Mouse (Mus musculus) inflammation-experienced regulatory T-cells, adult 6 months (primary cell): ENCODE data around the gene Arvcf. TPM values are rescaled to one million over a fixed set of nuclear protein-coding genes. Genes with fewer than 3 reads are reported as not detected.

Source experiments
- ATAC-seq: one replicate; pipeline ENCODE4 v1.8.0; 2017
- polyA plus RNA-seq, 3 experiments: library from polyadenylated mRNA; unstranded; fragments of 100-300 nt; shearing (Covaris generic); gene quantifications; one replicate each; pipeline ENCODE4 v1.2.1; 2017

Arvcf gene
- polyA plus RNA-seq, 3 experiments from 2014 or later: 0.52 to 1.0 (median 0.66) TPM

- no peak for ATAC-seq
Observed at GRCm38 (mm10) chr16:18356961-18357360, 9.0 kb downstream of the Arvcf start.

DNA sequence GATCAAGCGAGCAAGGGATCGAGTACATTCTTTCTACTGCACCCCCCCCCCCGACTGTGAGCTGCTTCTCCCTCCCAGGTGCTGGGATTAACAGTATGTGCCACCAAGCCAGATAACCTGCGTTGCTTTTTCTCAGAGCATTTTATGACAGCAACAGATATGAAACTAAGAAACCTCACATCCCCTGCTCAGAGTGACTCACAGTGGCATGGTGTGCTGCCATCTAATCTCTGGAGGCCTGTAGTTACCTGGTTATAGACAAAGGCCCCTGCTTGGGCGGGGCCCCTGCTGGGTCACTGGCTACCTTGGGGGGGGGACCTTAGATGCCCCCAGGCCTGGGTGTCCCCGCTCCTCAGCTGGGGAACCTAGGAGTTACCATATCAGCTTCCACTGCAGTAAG is 10.0 kb downstream of the Arvcf start:
- ATAC-seq: no peak

DNA sequence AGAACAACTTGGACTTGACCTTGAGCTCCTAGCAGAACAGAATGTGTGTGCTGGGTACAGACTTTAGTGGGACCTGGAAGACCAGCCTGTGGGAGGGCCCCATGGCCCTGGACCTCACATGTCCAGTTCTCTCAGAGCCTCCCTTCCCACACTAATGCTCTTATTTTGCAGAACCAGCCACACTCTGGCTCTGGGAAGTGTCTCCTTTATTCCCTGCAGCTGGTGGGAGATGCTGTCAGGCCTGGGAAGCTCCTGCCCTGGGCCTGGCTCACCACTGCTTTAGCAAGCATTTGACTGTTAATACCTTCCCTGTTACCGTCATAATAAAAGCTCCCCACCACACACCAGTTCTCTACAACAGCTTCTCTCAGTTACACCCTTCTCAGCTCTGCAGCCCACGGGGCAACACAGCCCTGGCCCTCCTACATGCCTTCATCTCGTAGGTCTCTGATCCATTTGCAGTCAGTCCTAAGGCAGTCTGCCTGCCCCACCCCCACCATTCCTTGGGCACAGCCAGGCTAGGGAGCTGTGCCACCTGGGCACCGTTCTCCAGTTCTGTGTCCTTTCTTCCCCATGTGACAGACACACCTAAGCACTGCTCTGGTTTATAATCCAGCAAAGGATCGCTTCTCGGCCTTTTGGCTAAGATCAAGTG is 12.3 kb downstream of the Arvcf start:
- no peak for ATAC-seq

DNA sequence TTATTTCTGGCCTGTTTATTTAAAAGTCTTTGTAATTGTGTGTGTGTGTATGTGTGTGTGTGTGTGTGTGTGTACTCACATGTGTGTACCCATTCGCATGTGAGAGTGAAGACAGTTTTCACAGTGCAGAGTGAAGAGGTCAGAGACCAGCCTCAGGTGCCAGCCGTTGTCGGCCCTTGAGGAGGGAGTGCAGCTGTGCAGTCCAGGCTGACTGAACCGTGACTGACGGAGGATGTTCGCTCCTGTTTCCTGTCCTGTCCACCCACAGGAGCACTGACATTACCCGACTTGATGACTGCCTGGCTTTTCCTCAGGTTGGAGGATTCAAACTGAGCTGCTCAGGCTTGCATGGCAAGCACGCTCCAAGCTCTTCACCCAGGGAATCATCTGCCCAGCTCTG is 15.0 kb downstream of the Arvcf start:
- no peak for ATAC-seq

GRCm38 (mm10) chr16:18366849-18367248 is 18.9 kb downstream of the Arvcf start:
- ATAC-seq: no peak

GRCm38 (mm10) chr16:18370197-18370596 is 22.2 kb downstream of the Arvcf start:
- no peak for ATAC-seq

DNA sequence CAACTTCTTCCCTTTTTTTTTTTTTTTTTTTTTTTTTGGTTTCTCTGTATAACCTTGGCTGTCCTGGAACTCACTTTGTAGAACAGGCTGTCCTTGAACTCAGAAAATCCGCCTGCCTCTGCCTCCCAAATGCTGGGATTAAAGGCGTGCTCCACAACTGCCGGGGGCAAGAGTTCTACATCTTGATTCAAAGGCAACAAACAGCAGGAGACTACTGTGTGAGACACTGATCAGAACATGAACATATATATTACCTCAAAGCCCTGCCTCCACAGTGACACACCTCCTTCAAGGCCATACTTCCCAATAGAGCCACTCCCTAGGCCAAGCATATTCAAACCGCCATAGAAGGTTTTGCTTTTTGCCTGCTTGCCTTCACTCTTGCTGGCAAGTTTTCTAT is 25.6 kb downstream of the Arvcf start:
- no peak for ATAC-seq

GRCm38 (mm10) chr16:18376297-18376954 is 28.4 kb downstream of the Arvcf start:
- ATAC-seq: no peak

GRCm38 (mm10) chr16:18377203-18377602 is 29.2 kb downstream of the Arvcf start:
- no peak for ATAC-seq

DNA sequence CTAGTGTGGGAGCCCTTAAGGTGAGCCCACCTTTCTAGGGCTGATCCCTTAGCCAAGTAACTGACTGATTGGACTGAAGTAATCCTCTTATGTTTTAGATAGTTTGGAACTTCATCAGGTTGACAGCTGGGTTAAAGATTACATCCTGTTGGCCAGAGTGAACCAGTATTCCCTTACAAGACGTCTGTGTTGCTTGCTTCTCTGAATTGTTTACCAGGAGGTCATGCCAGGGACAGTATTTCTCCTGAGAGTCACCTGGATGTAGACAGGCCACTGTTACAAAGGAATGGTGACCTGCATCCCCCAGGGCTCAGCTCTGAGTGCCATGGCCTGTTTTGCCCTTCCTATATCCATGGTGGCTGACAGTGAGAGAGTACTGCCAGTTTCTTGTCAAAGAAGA is 30.5 kb downstream of the Arvcf start:
- no peak for ATAC-seq

DNA sequence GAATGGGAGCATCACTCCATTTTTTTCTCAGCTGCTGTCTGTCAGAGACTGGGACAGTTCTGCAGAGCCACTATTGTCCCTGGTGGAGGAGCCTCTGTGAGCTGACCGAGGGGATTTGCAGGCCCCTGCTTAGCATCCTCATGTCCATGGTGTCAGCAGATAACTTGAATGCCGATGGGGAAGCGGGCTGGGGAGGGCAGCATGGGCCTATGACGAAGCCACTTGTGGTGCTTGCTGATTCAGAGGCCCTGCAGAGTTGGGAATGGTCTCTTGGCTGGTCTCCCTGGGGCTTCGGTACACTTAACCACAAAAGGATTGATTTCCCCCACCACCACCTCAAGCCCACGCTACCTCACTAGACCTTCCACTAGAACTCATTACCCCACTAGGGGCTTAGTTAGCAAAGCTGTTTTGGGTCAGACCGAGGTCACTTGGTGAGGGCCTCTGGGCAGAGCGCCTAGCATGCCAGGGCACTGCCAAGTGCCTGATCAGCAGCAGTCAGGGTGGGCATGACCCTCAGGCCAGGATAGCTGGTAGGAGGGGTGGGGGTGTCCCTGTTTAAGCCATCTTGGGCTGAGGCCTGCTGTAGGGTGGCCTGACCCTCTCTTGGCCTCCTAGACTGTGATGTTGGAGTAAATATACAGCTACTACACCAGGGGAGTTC is 31.5 kb downstream of the Arvcf start:
- ATAC-seq: no peak

DNA sequence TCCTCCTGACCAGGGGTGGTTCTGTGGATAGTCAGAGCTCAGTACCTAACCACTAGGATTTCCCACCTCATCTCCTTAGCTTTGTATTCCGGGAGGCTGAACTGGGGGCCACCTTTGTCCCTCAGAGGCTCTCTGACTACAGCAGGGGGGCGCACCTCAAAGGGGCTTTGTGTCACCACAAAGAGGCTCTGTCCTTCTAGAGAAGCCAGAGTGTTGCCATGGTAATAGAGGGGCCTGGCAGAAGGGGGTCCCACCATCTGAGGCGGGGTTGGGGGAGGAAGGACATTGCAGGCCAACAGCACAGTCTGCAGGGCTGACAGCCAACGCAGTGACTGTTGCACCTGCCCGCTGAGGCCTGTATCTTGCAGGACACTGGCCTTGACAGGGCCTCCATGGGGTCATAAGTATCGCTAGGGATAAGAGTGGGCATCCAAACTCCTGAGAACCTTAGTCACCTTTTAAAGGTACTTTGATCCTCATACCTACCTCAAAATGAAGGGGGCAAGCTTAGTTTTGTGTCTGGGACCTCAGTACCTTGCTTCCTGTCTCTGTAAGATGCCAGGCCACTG is 32.6 kb downstream of the Arvcf start:
- ATAC-seq: no peak

GRCm38 (mm10) chr16:18381621-18382258 is 33.8 kb downstream of the Arvcf start:
- ATAC-seq: no peak

GRCm38 (mm10) chr16:18383045-18383726 is 35.2 kb downstream of the Arvcf start:
- no peak for ATAC-seq

GRCm38 (mm10) chr16:18383756-18384155 is 35.8 kb downstream of the Arvcf start:
- ATAC-seq: no peak

DNA sequence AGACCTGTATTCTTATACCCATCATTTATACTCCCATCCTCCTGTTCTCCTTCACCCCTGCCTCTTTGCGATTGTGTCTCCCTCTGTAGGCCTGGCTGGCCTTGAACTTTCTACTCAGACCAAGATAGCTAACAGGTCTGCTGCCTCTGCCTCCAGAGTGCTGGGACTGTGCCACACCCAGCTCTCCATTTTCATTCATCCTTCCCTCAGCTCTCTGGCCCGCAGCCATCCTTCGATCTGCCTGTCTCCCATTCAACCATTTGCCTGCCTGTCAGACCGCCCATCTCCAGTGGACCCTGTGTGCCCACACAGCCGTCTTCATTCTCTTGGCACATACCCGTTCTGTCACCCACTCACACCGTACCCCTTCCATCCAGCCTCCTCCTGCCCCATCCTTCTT is 36.2 kb downstream of the Arvcf start:
- no peak for ATAC-seq

GRCm38 (mm10) chr16:18384659-18385058 is 36.7 kb downstream of the Arvcf start:
- ATAC-seq: no peak

DNA sequence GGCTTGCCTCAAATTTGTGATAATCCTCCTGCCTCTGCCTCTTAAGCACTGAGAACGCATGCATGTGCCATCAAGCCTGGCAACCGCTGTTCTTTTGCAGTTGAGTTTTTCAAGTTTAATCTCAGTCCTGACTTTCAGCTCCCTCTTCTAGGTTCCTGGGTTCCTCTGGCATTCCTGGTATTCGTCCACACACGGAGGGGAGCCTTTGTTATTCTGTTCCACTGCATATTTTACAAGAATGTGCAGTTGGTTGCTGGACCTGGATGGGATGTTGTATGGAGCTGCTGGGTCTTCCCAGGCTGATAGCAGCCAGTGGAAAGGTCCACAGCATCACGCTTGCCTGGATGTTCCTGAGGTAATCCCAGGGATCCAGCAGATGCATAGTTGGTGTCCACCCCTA is 37.4 kb downstream of the Arvcf start:
- ATAC-seq: no peak

- no peak for ATAC-seq
Observed at GRCm38 (mm10) chr16:18386451-18386850, 38.5 kb downstream of the Arvcf start.

DNA sequence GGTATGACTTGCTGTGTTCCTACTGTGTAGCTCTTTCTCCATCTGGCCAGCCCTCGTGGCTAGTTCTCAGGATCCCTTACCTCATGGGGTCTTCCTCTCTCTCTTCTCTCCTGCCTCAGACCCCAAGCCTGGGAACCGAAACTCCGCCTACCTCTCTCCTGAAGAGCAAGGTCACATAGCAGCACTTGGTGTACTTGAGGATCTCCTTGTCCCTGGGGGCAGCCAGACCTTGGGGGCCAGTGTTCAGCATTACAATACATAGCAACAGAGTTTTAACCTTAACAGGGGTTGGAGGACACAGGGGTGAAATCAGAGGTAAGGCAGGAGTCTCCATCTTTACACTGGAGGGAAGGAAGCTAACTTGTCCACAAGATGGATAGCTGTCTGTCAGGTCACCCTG is 39.0 kb downstream of the Arvcf start:
- ATAC-seq: no peak

GRCm38 (mm10) chr16:18387704-18388582 is 40.0 kb downstream of the Arvcf start:
- no peak for ATAC-seq
